Mouse (Mus musculus) kidney, adult 2 months (tissue): ENCODE measurements around the gene Polr2e.

Source experiments
- CTCF ChIP-seq: fragments of 200-500 bp; conservative IDR thresholded peaks from 2 replicates; pipeline ENCODE4 v1.5.1; 2011; ENCODE audit warnings: low read depth, mild to moderate bottlenecking, control low read depth, low read length, moderate library complexity, mixed read lengths; ENCODE audit not compliant: insufficient read depth, insufficient read length
- POLR2A ChIP-seq: fragments of 200-500 bp; IDR thresholded peaks from one replicate; pipeline ENCODE4 v1.6.1; 2011; ENCODE audit warnings: low read depth, low read length, control low read depth

DNA sequence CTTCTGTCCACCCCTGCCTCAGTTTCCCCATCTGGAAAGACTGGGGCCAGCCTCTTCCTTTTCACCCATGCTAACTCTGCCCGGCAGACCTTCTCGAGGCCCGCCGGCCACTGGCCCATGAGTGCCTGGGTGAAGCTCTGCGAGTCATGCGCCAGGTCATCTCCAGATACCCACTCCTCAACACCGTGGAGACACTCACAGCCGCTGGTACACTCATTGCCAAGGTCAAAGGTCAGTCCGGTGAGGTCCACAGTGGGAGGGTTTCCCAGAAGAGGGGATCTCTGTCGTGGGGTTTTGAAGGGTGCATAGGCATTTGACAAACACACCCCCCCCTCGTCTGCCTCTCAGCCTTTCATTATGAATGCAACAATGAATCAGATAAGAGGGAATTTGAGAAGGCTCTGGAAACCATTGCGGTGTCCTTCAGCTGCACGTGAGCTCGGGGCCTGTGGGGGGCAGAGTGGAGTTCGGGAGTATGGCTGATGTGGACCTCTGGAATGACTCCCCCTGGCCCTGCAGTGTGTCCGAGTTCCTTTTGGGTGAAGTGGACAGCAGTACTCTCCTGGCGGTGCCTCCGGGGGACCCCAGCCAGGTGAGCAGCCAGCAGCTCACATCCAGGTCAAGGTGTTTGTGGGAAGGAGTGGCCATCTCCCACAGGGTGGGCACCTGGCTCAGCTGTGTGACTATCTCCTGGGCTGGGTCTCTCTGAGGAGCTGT lies 18.8 kb downstream of the Polr2e start:
- TF ChIP-seq CTCF, result 0 out of 2 replicates have a peak, but pooled peaks have one; percentile 9
- no peak for TF ChIP-seq POLR2A
